Mouse (Mus musculus) kidney, postnatal 25 days (tissue): ENCODE measurements around the gene Slc22a27.
"Not testable (repeated sequence)": the region's sequence is repeated elsewhere in the genome, so short reads cannot be mapped to it uniquely, and the experiment has no call there.

Experiments
- DNase-seq, 2 experiments: peaks; one replicate each; pipeline ENCODE4 v3.0.0; 2021; ENCODE audit warnings: mixed read lengths in 2 of 2

Gene Slc22a27

DNA sequence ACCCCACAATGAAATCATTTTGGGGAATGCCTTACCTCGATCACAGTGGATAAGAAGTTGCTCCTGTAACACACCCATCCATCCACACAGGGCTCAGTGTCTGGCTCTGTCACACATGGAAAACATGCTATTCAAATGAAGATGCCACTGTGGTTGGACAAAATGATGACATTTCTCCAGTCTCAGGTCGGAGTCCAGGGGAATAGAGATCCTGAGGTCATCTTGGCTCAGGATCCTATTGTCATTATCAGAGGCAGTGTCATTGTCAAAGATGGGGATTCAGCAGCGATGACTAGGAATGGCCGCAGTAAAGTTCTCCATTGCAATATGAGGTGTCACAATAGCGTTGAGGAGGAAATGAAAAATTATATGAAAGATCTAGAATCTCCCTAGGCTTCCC, at the start of gene Slc22a27:
Slc22a27 (minus strand) TSS at position 101 of the 400 bp plus-strand sequence.
- DNase-seq, result not testable (repeated sequence)

DNA sequence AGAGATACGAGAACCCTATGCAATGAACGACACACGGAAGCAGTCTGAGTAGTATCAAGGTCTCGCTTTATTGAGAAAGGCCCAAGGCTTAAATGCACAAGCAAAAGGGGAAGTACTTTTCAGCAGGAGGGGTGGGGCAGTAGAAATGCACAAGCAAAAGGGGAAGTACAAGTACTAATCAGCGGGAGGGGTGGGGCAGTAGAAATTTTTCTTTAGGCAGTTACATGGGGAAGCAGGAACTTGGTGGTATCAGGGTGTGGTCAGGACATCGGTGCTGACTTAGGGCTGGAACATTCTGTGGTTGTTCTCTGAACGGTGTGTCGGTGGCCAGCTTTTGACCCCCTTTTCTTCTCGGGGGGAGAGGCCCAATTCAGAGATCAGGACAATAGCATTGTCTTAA, 45.8 kb upstream of the Slc22a27 start:
- DNase-seq, result not testable (repeated sequence)

DNA sequence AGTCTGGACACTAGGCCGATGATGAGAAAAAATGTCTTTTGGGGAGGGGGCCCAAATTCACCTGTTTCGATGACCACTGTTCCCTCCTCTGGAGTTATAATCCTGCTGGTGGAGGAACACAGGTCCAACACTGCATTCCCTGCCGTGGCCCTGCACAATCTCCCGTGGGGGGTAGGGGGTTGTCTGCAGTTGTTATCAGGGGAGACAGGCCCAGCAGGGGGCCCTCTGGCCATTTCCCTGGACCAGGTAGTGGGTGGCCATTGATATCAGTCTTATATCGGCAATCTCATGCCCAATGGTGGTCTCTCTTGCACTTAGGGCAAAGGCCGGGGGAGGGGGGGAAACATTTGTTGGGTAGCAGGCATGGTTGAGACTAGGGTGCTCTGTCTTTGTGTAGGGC, 43.3 kb upstream of the Slc22a27 start:
- DNase-seq, result not testable (repeated sequence)

DNA sequence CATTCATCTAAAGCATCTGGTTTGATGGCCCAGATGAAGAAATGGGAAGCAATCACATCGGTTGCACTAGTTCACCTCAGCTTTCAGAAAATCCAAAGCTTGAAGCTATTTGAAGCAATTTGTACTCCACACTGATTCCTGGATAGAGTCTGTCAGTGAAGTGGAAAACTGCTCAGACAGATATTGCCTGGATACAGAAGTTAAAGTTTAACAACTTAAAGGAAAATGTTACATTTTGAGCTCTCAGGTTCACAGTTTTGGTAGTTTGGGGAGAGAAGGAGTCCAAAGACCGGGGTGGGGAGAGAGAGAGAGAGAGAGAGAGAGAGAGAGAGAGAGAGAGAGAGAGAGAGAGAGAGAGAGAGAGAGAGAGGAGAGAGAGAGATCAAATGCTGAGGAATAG, 2.9 kb upstream of the Slc22a27 start:
- DNase-seq, result no peak

DNA sequence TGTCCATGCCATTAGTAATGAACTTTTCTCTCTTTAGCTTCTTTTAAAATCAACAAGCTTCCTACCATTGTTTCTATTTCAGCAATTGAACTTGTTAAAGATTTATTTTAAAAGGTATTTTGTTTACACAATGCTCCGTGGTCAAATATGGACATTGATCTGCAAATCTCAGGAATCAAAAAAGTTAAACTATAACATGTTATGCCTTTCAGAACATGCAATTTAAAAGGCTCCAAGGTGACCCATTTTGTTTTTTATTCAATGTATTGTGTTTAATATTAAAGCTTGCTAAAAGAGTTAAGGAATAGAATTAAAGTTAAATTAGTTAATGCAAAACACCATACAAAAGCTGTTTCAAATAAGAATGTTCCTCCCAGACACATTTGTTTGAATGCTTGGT, 723 bp upstream of the Slc22a27 start:
- not testable (repeated sequence) for DNase-seq

DNA sequence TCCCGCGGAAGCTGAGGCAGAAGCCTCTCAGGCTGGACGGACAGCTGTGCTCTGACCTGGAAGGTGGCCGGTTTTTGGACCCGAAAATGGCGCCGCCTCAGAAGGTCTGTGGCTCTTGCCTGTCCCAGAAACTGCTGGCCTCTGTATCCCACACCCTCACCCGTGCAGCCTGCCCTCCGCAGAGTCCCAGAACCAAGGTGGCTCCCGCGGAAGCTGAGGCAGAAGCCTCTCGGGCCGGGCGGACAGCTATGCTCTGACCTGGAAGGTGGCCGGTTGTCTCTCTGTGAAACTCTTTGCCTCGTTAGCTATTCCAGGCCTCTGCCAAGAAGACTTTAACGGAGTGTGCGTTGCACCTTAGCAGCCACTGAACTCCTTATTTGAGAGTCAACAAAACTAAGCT, 26.4 kb downstream of the Slc22a27 start:
- DNase-seq, result peak in 1 of 2 experiments; percentile 30

DNA sequence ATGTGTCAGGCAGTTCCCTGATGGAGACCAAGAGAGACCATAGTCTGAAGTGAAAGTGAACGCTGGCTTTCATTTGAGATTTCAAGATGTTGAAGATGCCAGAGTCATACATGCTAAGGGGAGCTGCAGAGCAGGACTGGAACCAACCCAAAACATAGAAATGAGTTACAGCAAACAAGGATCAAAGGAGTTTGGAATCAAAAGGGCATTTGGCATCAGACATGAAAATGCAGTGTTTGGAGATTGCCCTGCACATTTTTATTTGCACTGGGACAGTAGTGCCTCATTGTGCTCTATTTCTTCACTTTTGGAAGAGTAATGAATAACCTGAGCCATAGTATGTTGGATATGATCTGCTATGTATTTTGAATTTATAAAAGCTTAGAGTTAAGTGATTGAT, 89.2 kb downstream of the Slc22a27 start:
- no peak for DNase-seq

DNA sequence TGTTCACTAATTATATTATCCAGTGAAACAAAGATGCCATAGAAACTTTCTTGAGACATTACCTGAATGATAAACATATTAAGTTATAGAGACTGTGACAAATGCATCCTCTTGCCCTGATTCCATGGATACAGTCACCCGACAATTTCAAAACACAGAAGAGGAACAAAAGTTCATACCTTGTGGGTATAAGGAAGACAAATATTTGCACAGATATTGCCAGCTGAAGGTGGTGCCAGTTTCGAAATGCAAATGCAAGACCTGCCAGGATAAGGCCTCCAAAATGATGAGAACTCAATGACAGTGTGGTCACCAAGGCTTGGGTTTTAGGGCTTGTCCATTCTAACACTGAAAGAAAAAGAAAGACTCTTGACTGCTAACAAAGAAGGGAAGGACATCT, 136.0 kb downstream of the Slc22a27 start:
- DNase-seq, result no peak
